Mouse (Mus musculus) cortical plate, adult 2 months (tissue): ENCODE results near the gene Gm10840. TPM values are rescaled to one million over a fixed set of nuclear protein-coding genes. Genes with fewer than 3 reads are reported as not detected.

Source experiments
- H3K27ac ChIP-seq: fragments of 200-500 bp; 2 replicates; pipeline ENCODE4 v1.5.1; 2012; ENCODE audit warnings: low read length, control low read depth, inconsistent platforms; ENCODE audit not compliant: insufficient read depth
- H3K4me1 ChIP-seq: fragments of 200-500 bp; 2 replicates; pipeline ENCODE4 v1.6.1; 2011; ENCODE audit warnings: low read length; ENCODE audit not compliant: control insufficient read depth, insufficient read depth
- H3K4me3 ChIP-seq: fragments of 200-500 bp; 2 replicates; pipeline ENCODE4 v1.5.1; 2011; ENCODE audit warnings: mild to moderate bottlenecking, low read length, control low read depth; ENCODE audit not compliant: insufficient read depth
- CTCF ChIP-seq: fragments of 200-500 bp; IDR thresholded peaks from 2 replicates; pipeline ENCODE4 v1.5.1; 2011; ENCODE audit warnings: mild to moderate bottlenecking, control low read depth, low read length; ENCODE audit not compliant: insufficient read depth; ENCODE audit errors: extremely low read depth
- POLR2A ChIP-seq: fragments of 200-500 bp; IDR thresholded peaks from 2 replicates; pipeline ENCODE4 v1.6.1; 2011; ENCODE audit warnings: mild to moderate bottlenecking, low read length, control low read depth; ENCODE audit not compliant: insufficient read depth; ENCODE audit errors: extremely low read depth
- polyA plus RNA-seq: library from polyadenylated mRNA; depleted of rRNA; stranded (reverse); fragments of >200 nt; gene quantifications from 2 replicates; pipeline ENCODE4 v1.2.3, GENCODE M21; 2012

The Gm10840 gene
- polyA plus RNA-seq, 1 experiment, result not detected

DNA sequence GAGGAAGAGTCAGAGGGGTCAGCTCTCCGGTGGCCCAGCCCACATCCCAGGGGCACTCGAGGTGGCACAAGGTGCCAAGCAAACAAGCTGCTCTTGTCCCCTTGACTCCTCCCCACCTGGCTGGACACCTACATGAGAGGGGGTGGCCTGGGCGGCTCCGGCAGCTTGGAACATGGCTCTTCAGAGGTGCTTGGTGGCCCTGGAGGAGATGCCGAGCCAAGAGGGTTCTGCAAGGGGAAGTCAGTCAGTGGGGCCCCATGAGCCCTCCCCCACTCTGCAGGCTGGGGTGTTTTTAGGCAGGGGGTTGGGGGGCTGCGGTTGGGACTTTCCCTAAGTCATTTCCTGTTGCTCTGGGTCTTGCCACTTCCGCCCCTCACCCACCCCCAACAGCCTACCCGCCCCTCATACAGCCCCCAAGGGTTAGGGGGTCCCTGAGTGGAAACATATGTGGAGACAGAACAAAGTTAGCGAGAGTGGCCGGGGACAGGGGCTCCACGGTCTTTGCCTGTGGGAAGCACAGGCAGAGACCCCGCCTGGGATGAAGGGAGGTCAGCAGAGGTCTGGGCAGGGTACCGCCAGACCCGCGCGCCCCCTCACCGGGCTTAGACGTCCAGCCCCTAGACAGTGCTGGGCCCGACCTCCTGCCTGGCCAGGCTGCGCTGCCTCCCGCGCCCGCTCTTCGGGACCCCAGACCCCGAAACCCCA, 1.3 kb upstream of the Gm10840 start:
- Histone ChIP-seq H3K27ac (peak overlapping the region; percentile 78), H3K4me3 (peak overlapping the region; percentile 93), H3K4me1 (no peaks in the 10 kb centered on the region; the same call in 1 of the 2 replicates)
- TF ChIP-seq POLR2A, result no peak
- TF ChIP-seq CTCF, result no peak

DNA sequence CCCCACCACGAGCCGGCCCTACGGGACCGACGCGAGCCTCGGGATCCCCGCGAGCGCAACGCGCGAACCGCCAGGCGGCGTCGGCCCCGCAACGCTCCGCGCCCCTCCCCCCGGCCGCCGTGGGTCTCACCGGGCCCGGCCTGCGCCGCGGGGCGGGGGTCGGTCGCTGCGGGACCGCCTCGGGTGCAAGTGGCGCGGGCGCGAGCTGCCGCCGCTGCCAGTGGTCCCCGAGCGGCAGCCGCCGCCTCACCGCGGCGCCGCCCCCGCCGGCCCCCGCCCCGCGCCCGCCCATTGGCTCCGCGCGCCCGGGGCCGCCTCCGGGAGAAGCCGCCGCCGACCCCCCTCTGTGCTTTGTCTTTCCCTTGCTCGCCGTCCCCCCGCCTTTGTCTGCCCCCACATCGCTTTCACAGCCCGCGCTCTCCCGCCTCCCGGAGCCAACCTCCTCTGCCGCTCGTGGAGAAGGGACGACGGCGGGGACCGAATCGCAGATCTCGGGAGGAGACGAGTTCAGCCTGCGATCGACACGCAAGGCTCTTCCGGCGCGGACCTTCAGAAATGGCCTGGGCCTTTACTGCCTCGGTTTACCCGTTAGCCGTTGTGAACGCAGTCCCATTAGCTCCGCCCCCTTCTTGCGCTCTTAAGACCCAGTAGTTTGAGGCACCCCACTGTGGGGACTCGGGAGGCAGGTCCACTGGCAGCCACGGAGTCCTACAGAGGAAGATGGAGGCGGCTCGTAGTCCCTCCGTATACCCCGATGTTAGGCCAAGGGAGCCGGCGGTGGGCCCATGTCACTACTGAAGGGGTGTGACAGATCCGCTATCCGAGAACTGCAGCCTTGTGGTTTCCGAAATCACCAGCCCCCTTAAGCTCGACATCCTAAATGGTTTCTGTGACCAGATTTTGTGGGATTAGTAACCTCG, 469 bp upstream of the Gm10840 start:
- TF ChIP-seq CTCF (no peak), POLR2A (peak; percentile 62)
- peak overlapping the region; percentile 100 for H3K27ac ChIP-seq
- no peaks in the 10 kb centered on the region; the same call in 1 of the 2 replicates for H3K4me1 ChIP-seq
- peak overlapping the region; percentile 93 for H3K4me3 ChIP-seq

DNA sequence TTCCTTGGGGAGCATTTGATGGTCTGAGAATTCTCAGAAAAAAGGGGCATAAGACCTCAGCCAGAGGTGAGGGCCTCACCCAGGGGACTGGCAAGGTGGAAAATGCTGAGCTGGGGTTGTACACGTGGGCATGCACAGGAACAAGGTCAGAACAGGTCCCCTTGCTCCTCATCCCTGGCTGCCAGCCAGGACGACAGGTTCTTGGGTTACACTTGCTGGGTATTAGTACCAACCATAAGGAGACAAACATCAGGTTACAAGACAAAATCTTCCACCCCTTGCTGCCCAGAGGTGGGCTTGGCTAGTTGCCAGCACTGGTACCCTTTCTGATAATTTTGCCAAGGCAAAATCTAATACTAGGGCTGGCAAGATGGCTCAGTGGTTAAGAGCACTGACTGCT, 1.6 kb downstream of the Gm10840 start:
- no peak for TF ChIP-seq POLR2A
- TF ChIP-seq CTCF, result no peak
- Histone ChIP-seq H3K4me1 (no peaks in the 10 kb centered on the region; the same call in 1 of the 2 replicates), H3K27ac (no peak overlapping the region), H3K4me3 (no peak overlapping the region)

DNA sequence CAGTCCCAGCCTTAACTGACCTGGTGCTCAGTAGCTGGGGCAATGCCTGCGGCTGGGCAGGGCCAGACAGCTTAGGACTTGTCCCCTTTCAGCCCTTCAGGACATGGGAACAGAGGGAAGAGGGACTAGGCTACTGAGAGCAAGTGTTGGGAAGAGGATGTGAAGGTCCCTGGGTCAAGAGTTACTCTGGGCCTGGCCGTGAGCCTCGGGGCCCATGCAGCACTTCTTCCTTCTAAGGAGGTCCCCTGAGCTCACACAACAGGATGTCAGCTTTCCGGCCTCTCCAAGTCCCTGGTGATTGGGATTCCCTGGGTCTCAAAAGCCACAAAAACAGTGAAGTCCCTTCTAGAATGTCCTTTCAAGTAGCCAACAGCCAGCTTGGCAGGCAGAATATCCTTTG, 2.9 kb downstream of the Gm10840 start:
- H3K4me1 ChIP-seq, result no peaks in the 10 kb centered on the region

DNA sequence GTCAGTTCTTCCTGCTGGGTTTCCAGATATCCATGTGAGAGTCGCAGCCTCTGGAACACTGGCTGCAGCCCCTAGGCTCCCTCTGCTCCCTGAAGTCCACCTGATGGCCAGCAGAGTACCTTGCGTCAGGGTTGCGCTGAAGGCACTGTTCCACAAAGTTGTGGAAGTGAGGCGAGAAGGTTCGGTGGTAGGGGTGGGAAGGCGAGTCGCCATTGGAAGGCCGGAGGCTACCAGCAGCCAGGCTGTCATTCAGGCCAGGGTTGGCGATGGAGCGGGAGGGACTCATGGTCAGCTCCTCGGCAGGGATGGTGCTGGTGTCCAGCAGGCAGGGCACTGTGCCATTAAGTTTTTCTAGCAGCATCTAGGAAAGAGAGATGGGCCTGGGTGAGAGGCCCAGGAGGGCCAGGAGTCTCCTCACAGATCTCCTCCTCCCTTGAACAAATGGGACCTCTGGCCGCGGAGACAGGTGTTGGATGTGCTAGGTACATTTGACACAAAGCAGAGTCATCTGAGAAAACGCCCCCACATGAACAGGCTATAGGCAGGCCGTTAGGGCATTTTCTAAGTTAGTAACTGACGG, 4.0 kb downstream of the Gm10840 start:
- Histone ChIP-seq H3K27ac (no peak overlapping the region), H3K4me3 (no peak overlapping the region), H3K4me1 (no peaks in the 10 kb centered on the region)
- no peak for TF ChIP-seq POLR2A
- no peak for TF ChIP-seq CTCF

More for the DNA sequence above, 2.9 kb downstream of the Gm10840 start:
- TF ChIP-seq CTCF (no peak), POLR2A (no peak)
- no peak overlapping the region for H3K4me3 ChIP-seq
- H3K27ac ChIP-seq, result no peak overlapping the region

DNA sequence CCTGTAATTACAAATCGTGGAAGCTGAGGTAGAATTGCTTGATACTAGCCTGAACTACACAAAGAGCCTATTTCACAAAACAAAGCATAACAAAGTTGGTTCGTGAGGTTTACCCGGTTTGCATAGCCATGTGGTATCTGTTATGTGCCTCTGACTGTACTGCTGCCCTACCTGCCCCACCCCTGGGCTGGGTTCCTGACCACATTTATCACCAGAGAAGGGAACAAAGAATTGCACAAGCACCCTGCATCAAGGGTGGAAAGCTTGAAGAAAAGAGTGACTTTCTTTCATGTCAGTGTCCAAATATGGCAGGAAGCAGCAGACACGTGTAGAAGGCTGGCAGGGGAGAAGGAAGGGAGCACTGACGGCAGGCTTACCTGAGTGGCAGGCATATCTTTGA, 6.8 kb downstream of the Gm10840 start:
- Histone ChIP-seq H3K27ac (no peak overlapping the region), H3K4me1 (no peaks in the 10 kb centered on the region), H3K4me3 (no peak overlapping the region)
- TF ChIP-seq POLR2A, result no peak
- no peak for TF ChIP-seq CTCF

DNA sequence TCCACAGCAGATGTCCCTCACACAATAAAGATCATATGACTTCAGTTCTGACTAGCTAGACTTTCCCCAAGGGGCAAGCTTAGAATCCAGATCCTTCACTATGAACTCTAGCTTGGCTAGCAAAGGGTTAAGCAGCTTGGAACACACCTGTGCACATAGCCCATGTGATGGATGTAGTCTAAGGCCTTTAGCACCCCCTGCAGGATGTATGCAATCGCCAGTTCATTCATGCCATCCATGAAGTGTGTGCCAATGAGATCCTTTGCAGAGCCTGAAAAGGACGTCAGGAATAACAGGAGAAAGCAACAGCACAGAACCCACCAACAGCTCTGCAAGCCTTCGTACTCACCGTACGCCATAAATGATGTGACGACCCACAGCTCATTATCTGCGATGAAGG, 10.2 kb downstream of the Gm10840 start:
- TF ChIP-seq CTCF (no peak), POLR2A (no peak)
- H3K4me1 ChIP-seq, result peaks cover 1% of the 10 kb centered on the region; the same call in 1 of the 2 replicates
- H3K27ac ChIP-seq, result no peak overlapping the region
- no peak overlapping the region for H3K4me3 ChIP-seq

DNA sequence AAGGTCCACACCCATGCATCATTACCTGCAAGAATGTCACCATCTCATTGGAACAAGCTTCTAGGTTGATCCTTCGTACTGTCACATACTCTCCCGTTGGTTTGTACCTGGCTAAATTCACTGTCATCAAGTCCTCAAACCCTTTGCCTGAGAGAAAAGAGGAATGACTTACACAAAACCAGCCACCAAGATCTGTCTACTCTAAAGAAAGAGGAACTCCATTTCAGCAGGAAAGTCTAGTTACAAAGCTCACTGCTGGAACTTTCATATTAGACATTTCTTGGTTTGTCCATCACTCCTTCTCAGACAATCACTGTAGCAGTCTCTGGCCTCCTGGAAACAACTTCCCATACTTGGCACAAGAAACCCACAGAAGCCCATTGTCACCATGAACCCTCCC, 12.6 kb downstream of the Gm10840 start:
- TF ChIP-seq CTCF, result no peak
- TF ChIP-seq POLR2A, result no peak
- Histone ChIP-seq H3K4me3 (no peak overlapping the region), H3K4me1 (peaks cover 1% of the 10 kb centered on the region; the same call in 1 of the 2 replicates), H3K27ac (no peak overlapping the region)

DNA sequence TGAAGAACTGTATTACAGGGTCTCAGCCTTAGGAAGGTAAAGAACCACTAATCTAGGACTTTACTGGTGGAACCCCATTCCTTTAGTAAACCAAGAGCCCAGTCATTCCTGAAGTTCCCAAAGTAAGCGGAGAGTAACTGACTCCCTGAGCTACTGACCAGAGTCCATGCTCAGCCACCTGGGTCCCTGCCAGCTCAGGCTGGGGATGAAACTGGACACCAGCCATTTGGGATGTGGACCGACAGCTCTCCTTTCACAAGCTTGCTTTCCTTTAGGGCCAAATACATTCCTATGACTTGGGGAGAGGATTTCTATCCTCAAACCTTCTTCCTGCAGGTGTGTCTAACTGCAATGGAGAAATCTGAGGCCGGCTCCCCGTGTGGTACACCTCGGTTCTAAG, 13.7 kb downstream of the Gm10840 start:
- H3K4me3 ChIP-seq, result no peak overlapping the region
- H3K27ac ChIP-seq, result no peak overlapping the region
- H3K4me1 ChIP-seq, result peaks cover 5% of the 10 kb centered on the region
- TF ChIP-seq POLR2A, result no peak
